Mouse (Mus musculus) natural killer cell, adult 2 months (primary cell): ENCODE results near the gene Angpt4.

Experiments used
- DNase-seq, 2 experiments: peaks; one replicate each; pipeline ENCODE4 v3.0.0; 2022; ENCODE audit warnings: low spot score in 2 of 2

Angpt4 gene

GRCm38 (mm10) chr2:151980355-151980693, 69.3 kb downstream of the Angpt4 start:
- no peak for DNase-seq

GRCm38 (mm10) chr2:151981268-151981667, 70.3 kb downstream of the Angpt4 start:
- no peak for DNase-seq

GRCm38 (mm10) chr2:151982476-151982875, 71.5 kb downstream of the Angpt4 start:
- no peak for DNase-seq

GRCm38 (mm10) chr2:151984019-151984418, 73.0 kb downstream of the Angpt4 start:
- no peak for DNase-seq

- no peak for DNase-seq
Measured at GRCm38 (mm10) chr2:151985426-151986172, 74.6 kb downstream of the Angpt4 start.

GRCm38 (mm10) chr2:151986958-151987357, 75.9 kb downstream of the Angpt4 start:
- DNase-seq, result no peak

- no peak for DNase-seq
Measured at GRCm38 (mm10) chr2:151988978-151989377, 78.0 kb downstream of the Angpt4 start.

GRCm38 (mm10) chr2:151990985-151991394, 80.0 kb downstream of the Angpt4 start:
- DNase-seq, result no peak

- no peak for DNase-seq
Measured at GRCm38 (mm10) chr2:151991446-151991845, 80.4 kb downstream of the Angpt4 start.

- peak; percentile 58 to 69 for DNase-seq
Measured at GRCm38 (mm10) chr2:151994350-151995122, 83.5 kb downstream of the Angpt4 start.
